Mouse (Mus musculus): ENCODE results near the gene Gm5797. TPM values are rescaled to one million over a fixed set of nuclear protein-coding genes. Genes with fewer than 3 reads are reported as not detected.
"Not testable (repeated sequence)": the region's sequence is repeated elsewhere in the genome, so short reads cannot be mapped to it uniquely, and the experiment has no call there.

Gm5797 gene
- polyA plus RNA-seq (2012; rRNA removed): not detected in 2 replicates

DNA sequence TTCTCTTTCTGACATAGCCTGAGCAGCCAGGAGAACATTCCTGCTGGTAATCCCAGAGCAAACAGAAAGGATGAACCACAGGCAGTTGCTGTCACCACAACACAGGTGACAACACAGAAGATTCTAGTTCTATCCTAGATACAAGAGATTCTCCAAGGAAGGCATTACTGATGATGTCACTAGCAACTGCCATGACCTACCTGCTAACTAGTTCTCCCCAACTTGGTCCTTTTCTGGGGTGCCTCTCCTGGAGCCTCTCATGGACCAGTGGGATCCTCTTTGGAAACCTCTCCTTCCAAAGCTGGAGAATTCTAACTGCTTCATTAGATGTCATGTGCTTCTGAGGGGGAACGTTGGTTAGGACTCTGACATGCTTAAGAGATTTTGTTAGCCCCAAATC, at the start of gene Gm5797:
TSS of gene Gm5797 (minus strand) at position 101 of the 400 bp plus-strand sequence.
- H3K27ac ChIP-seq (ENCODE audit: control insufficient read depth, insufficient read depth, low read length); H3K4me3 ChIP-seq (ENCODE audit: control insufficient read depth, insufficient read depth, low read length); H3K27me3 ChIP-seq (ENCODE audit: control insufficient read depth, insufficient read depth, low read length); H3K4me1 ChIP-seq (replicated peaks; ENCODE audit: control insufficient read depth, insufficient read depth, low read length); DNase-seq; H3K36me3 ChIP-seq (ENCODE audit: control insufficient read depth, insufficient read depth, low read length): not testable (repeated sequence)
- no CpG with 5 or more reads among the region's 1 CpGs for WGBS

DNA sequence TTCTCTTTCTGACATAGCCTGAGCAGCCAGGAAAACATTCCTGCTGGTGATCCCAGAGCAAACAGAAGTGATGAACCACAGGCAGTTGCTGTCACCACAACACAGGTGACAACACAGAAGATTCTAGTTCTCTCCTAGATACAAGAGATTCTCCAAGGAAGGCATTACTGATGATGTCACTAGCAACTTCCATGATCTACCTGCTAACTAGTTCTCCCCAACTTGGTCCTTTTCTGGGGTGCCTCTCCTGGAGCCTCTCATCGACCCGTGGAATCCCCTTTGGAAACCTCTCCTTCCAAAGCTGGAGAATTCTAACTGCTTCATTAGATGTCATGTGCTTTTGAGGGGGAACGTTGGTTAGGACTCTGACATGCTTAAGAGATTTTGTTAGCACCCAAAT, 32.8 kb upstream of the Gm5797 start, which contains the start of gene Gm8374:
TSS of gene Gm8374 (minus strand) at position 101 of the 400 bp plus-strand sequence.
- 85% methylated on average over 3 of the region's 3 CpGs for WGBS
- not testable (repeated sequence) for H3K4me1 ChIP-seq (replicated peaks; ENCODE audit: control insufficient read depth, insufficient read depth, low read length); H3K27ac ChIP-seq (ENCODE audit: control insufficient read depth, insufficient read depth, low read length); DNase-seq; H3K4me3 ChIP-seq (ENCODE audit: control insufficient read depth, insufficient read depth, low read length); H3K27me3 ChIP-seq (ENCODE audit: control insufficient read depth, insufficient read depth, low read length); H3K36me3 ChIP-seq (ENCODE audit: control insufficient read depth, insufficient read depth, low read length)

DNA sequence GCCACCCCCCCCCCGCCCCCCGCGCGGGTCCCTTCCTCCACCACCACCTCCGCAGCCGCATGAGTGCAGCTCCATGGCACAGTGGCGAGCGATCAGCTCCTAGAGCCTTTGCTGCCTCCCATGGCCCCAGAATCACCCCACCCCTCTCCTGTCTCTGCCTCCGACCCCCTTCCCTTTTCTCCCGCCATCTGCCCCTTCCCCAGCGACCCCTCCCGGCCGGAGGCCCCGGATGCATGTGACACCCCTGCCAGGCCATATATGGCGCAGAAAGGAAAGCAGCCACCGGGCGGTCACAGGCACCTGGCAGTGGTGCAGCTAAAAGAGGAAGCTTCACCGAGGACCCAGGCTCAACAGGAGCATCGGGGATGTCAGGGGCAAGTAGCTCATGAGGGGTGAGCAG, 17.1 kb downstream of the Gm5797 start:
- under 1% methylated on average over 18 of the region's 19 CpGs for WGBS
- H3K36me3 ChIP-seq (ENCODE audit: control insufficient read depth, insufficient read depth, low read length); H3K27ac ChIP-seq (ENCODE audit: control insufficient read depth, insufficient read depth, low read length); H3K4me1 ChIP-seq (replicated peaks; ENCODE audit: control insufficient read depth, insufficient read depth, low read length); H3K27me3 ChIP-seq (ENCODE audit: control insufficient read depth, insufficient read depth, low read length): not testable (repeated sequence)
- DNase-seq: peak; percentile 39
- H3K4me3 ChIP-seq (ENCODE audit: control insufficient read depth, insufficient read depth, low read length): peak overlapping the region; percentile 61

DNA sequence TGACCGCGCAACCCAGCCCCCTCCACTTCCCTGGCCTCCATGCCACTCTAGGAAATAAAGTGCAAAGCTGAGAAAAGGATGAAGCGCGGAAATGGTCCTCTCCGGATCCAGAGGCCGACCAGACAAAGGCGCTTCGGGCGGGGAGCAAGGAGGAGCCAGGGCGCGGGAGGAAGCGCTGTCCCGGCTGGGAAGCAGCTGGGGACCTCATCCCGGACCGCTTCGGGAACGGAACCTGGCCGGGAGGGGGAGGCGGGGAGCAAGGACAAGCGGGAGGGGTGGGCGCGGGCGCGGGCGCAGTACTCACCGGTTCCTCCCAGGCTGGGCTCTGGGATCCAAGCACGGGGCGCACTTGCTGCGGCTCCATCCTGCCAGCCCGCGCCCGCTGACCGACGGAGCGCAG, 17.5 kb downstream of the Gm5797 start, which contains the start of gene Gm3739:
TSS of gene Gm3739 (minus strand) at position 389 of the 400 bp plus-strand sequence.
- WGBS: under 1% methylated on average over 27 of the region's 35 CpGs
- peak; percentile 1 for DNase-seq
- not testable (repeated sequence) for H3K4me1 ChIP-seq (replicated peaks; ENCODE audit: control insufficient read depth, insufficient read depth, low read length); H3K27ac ChIP-seq (ENCODE audit: control insufficient read depth, insufficient read depth, low read length); H3K27me3 ChIP-seq (ENCODE audit: control insufficient read depth, insufficient read depth, low read length); H3K36me3 ChIP-seq (ENCODE audit: control insufficient read depth, insufficient read depth, low read length)
- peak within 1 kb of the TSS; percentile 61 for H3K4me3 ChIP-seq (ENCODE audit: control insufficient read depth, insufficient read depth, low read length)

Other genes starting within 250 kb of the Gm5797 start
- 0.11 and 0.42 TPM in 2 replicates for gene Gm3696, start 231.8 kb downstream of the Gm5797 start, polyA plus RNA-seq (2012; rRNA removed)
- gene Gm6676, start 207.0 kb downstream of the Gm5797 start, polyA plus RNA-seq (2012; rRNA removed): not detected in 2 replicates
- 0.18 and 0.44 TPM in 2 replicates for gene Gm3512, start 157.9 kb downstream of the Gm5797 start, polyA plus RNA-seq (2012; rRNA removed)
- gene Gm16434, start 137.9 kb downstream of the Gm5797 start, polyA plus RNA-seq (2012; rRNA removed): not detected in 2 replicates
- not detected in 2 replicates for gene Gm3727, start 67.7 kb downstream of the Gm5797 start, polyA plus RNA-seq (2012; rRNA removed)
- gene Gm3739, start 17.3 kb downstream of the Gm5797 start, polyA plus RNA-seq (2012; rRNA removed): 0.24 and 0.57 TPM in 2 replicates
- not detected in 2 replicates for gene Gm8374, start 32.7 kb upstream of the Gm5797 start, polyA plus RNA-seq (2012; rRNA removed)
- gene Gm3755, start 118.5 kb upstream of the Gm5797 start, polyA plus RNA-seq (2012; rRNA removed): not detected in 2 replicates
- gene Gm3752, start 151.4 kb upstream of the Gm5797 start, polyA plus RNA-seq (2012; rRNA removed): not detected in 2 replicates
- 0.09 TPM in 1 of 2 replicates, not detected in the other for gene Gm3558, start 236.2 kb upstream of the Gm5797 start, polyA plus RNA-seq (2012; rRNA removed)